ENCODE assay signal across 32 mouse cellular contexts in genomic region chr13:39266024-39266423, GRCm38 (mm10).
"Had no signal": no experiment of that assay in that cellular context is flagged by ENCODE, and none has a peak within 500 bp of the region (broad histone marks: within the 10 kb centered on the region; RNA-seq: fewer than 3 reads in every experiment).

No protein-coding gene starts in this region.

- H3K27me3 ChIP-seq: limb, embryonic 12.5 days; limb, embryonic 13.5 days; limb, embryonic 15.5 days; liver, embryonic 12.5 days; liver, embryonic 13.5 days; liver, embryonic 15.5 days; lung, embryonic 15.5 days; megakaryocyte, embryonic 14.5 days; midbrain, embryonic 12.5 days; midbrain, embryonic 13.5 days; midbrain, embryonic 15.5 days; neural tube, embryonic 12.5 days had no signal

- H3K4me2 ChIP-seq: limb, embryonic 12.5 days; limb, embryonic 13.5 days; limb, embryonic 15.5 days; liver, embryonic 11.5 days; liver, embryonic 12.5 days; liver, embryonic 13.5 days; liver, embryonic 15.5 days; lung, embryonic 14.5 days; lung, embryonic 15.5 days; midbrain, embryonic 11.5 days; midbrain, embryonic 12.5 days; midbrain, embryonic 13.5 days; midbrain, embryonic 15.5 days; neural tube, embryonic 12.5 days had no signal

- DNase-seq: left cerebral cortex, postnatal 4 days; liver; liver, embryonic 13.5 days; liver, postnatal 0 days; lung, adult 18-20 months; lung, adult 2 months; lung, embryonic 14.5 days; lung, postnatal 10 days; lung, postnatal 14 days; lung, postnatal 36 days; lung, postnatal 4 days; midbrain, embryonic 14.5 days had no signal

- H3K9me3 ChIP-seq: limb, embryonic 10.5 days; limb, embryonic 12.5 days; limb, embryonic 13.5 days; limb, embryonic 15.5 days; liver, embryonic 12.5 days; liver, embryonic 13.5 days; liver, embryonic 15.5 days; lung, embryonic 15.5 days; midbrain, embryonic 10.5 days; midbrain, embryonic 12.5 days; midbrain, embryonic 13.5 days; midbrain, embryonic 15.5 days; neural tube, embryonic 12.5 days had no signal

- H3K4me3 ChIP-seq: limb, embryonic 10.5 days; limb, embryonic 12.5 days; limb, embryonic 13.5 days; limb, embryonic 15.5 days; liver, embryonic 12.5 days; liver, embryonic 13.5 days; liver, embryonic 15.5 days; lung, embryonic 15.5 days; megakaryocyte, embryonic 14.5 days; midbrain, embryonic 10.5 days; midbrain, embryonic 12.5 days; midbrain, embryonic 13.5 days; midbrain, embryonic 15.5 days; myocyte; neural tube, embryonic 12.5 days had no signal

- ATAC-seq: liver, embryonic 12.5 days; liver, postnatal 0 days; lung, postnatal 0 days; midbrain, embryonic 13.5 days; midbrain, embryonic 15.5 days; midbrain, embryonic 16.5 days had no signal

- H3K27ac ChIP-seq: limb, embryonic 10.5 days; limb, embryonic 12.5 days; limb, embryonic 13.5 days; limb, embryonic 15.5 days; liver, embryonic 12.5 days; liver, embryonic 13.5 days; liver, embryonic 14.5 days; liver, embryonic 15.5 days; lung, embryonic 15.5 days; macrophage; midbrain, embryonic 10.5 days; midbrain, embryonic 12.5 days; midbrain, embryonic 13.5 days; midbrain, embryonic 15.5 days; neural tube, embryonic 12.5 days had no signal

- H3K9ac ChIP-seq: limb, embryonic 12.5 days; limb, embryonic 13.5 days; limb, embryonic 15.5 days; liver, embryonic 12.5 days; liver, embryonic 13.5 days; liver, embryonic 14.5 days; liver, embryonic 15.5 days; liver, postnatal 0 days; lung, embryonic 14.5 days; lung, embryonic 15.5 days; midbrain, embryonic 12.5 days; midbrain, embryonic 13.5 days; midbrain, embryonic 15.5 days; neural tube, embryonic 12.5 days had no signal

- H3K36me3 ChIP-seq: limb, embryonic 10.5 days; limb, embryonic 12.5 days; limb, embryonic 13.5 days; limb, embryonic 15.5 days; liver, embryonic 12.5 days; liver, embryonic 13.5 days; liver, embryonic 15.5 days; lung, embryonic 15.5 days; midbrain, embryonic 10.5 days; midbrain, embryonic 12.5 days; midbrain, embryonic 13.5 days; midbrain, embryonic 15.5 days; neural tube, embryonic 12.5 days had no signal

- H3K4me1 ChIP-seq: limb, embryonic 10.5 days; limb, embryonic 12.5 days; limb, embryonic 13.5 days; limb, embryonic 15.5 days; liver, embryonic 12.5 days; liver, embryonic 13.5 days; liver, embryonic 15.5 days; lung, embryonic 15.5 days; megakaryocyte, embryonic 14.5 days; midbrain, embryonic 10.5 days; midbrain, embryonic 12.5 days; midbrain, embryonic 13.5 days; midbrain, embryonic 15.5 days; neural tube, embryonic 12.5 days had no signal
